Mouse (Mus musculus) thymus, postnatal 0 days (tissue): ENCODE results near the gene Lipm. TPM values are rescaled to one million over a fixed set of nuclear protein-coding genes. Genes with fewer than 3 reads are reported as not detected.

ENCODE experiments used
- DNase-seq: peaks from one replicate; pipeline ENCODE4 v3.0.0-alpha.2; 2015; ENCODE audit warnings: low spot score
- polyA plus RNA-seq: library from polyadenylated mRNA; unstranded; fragments of >200 nt; fragmentation: Nextera tagmentation; extraction: Ambion mirVana; gene quantifications from 2 replicates; pipeline ENCODE4 v1.2.1, GENCODE M21; 2015

The Lipm gene
- 0.81 and 0.87 TPM in 2 replicates for polyA plus RNA-seq

DNA sequence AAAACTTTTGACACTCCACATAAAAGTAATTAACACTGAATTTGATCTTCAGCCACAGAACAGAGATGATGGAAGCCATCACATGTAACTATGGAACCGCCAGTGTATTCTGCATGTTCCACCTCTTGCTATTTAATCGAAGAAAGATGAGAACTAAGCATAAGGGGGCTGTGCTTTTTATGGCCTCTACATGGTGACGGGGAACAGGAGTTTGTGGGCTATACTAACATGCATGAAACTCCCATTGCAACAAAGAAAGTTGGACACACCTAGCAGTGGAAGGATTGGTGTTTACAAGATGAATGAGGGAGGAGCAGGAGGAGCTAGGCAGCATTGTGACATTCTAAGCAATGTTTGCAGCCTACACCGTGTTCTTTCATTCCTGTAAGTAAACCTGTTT, at the start of gene Lipm:
Lipm (plus strand) TSS at position 301 of the 400 bp plus-strand sequence.
- no peak for DNase-seq

DNA sequence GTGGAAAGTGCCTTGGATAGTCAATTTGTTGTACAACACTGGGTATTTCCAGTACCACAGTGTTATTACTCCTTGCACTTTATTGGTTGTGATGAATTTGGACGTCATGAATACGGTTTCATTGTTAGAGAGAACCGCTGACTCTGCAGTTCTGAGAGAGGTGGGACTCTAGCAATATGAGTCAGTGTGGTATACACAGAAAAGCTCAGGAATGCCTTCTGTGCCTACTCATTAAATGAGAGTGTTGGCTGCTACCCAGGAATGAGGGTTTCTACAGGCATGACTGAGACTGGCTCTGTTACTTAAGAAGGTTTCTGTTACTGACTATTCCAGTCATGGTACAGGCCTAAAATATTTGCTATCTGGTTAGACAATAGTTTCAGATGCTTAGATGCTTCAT, 49.2 kb upstream of the Lipm start:
- DNase-seq: no peak

DNA sequence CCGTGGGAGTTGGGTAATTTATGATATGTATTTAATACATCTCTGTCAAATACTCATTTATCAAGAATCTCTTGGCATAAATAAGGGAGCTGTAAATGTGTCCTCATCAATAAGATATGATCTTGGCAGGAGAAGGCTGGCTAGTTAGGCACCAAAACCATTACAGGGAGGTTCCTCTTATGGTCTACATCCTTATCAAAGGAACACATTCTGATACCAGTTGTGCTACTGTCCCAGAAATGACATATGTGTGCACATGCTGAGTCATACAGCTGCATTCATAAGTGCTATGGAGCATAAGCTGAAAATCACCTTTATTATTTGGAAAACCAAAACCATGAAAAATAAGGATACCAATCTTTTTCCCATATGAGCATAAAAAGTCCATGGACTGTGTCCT, 37.2 kb upstream of the Lipm start:
- DNase-seq: no peak

DNA sequence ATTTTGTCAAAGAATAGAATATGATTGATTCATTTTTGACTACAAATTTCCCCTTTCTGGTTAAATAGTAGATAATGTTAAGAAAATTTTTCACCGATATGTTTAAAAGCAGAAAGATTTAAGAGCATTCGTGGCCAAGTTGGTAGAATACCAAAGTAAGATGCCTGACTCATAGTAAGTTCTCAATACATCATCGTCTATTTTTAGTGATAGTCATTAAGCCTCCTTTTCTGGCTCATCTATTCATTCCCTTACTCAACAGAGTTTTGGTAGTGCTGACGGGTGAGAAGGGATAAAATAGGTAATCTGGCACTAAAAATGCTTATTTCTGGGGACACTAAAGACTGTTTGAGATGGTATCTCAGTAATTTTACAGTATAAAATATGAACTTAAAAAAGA, 36.7 kb upstream of the Lipm start:
- no peak for DNase-seq

DNA sequence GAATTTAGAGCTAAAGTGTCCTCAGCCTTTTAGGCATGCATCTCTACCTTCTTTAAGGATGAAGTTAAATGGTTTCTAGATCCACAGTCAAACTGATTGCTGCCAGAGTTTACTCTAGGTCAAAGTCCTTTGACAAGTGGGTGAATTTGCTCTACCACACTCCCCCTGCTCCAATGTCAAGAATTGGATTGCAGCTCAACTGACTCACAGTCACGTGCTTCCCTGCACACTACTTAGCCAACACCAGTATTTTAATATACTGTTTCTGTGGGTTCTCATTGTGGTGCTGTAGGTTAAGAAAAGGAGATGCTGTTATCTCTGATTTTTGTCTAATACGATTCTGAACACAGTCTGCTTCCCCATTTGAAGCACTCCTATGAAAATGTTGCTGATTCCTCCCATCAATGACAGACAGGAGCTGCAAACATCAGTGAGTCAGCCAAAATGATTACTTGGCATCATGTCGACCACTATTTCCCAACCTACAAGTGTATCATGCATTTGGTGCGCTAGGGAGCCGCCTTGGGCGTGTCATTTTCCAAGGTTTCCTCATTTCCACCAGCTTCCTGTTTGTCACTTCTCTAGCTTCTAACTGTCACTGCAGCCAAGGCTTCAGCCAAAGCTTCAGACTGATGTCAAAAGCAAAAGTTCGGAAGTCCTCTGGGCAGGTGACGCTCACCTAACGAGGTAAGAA, 33.8 kb upstream of the Lipm start, which contains the start of gene Lipn:
Lipn (plus strand) TSS at position 580 of the 694 bp plus-strand sequence.
- no peak for DNase-seq

DNA sequence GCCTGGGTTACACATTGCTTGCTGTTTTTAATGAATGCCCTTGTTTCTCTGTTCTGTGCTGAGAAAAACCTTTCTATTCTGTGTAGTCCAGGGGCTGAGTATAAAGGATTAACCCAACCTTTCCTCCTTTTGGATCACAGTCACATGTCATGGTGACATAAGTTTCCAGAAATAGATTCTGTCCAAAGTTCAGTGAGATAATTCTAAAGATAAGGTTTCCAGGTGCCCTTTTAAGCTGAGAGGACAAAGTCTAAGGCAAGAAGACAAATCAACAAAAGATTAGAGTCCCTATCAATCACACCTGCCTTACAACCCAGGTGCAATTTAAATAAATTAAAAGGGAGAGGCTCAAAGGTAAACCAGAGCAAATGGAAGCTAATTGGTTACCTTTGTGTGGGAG, 26.5 kb upstream of the Lipm start:
- DNase-seq: no peak

DNA sequence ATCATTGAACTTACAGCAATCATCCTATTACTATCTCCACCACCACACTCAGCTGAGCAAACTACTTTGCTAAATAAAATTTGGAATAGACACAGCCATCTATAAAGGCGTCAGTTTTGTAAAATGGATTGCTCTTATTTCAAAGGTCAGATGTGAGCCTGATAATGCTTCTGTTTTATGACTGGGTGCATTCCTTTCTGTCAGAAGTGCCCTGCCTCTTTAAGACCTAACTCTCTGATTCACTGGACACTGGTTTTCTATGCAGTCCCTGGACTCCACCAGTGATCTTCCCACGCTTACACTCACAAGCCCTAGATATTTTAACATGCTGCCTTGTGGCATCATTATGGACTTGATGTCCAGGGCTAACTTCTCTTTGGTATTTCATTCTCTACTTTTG, 22.6 kb upstream of the Lipm start:
- no peak for DNase-seq

DNA sequence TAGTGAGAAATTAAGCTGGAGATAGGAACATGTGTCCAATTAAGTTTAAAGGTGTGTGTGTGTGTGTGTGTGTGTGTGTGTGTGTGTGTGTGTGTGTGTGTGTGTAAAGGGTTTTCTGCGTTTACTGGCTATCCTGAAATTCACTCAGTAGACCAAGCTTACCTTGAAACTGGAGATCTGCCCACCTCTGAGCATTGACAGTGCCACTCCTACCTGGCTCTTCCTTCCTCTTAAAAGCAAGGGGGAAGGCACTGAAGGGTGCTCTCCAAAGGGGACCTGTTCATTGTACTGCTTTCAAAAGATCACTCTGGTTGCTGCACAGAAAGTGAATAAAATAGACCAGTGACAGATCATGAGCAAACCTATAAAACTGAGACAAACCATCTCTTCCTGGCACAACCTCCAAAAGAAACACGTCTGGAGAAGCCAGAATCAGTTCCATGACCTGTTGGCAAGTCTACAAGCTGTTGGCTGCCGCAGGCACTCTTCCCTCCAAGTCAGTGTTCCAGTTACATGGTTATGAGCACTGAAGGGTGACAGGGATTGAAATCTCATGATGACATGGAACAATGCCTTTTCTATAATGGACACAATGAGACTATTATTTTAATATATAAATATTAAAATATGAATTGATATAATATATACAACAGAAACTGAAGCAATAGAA, 11.6 kb upstream of the Lipm start:
- DNase-seq: no peak

DNA sequence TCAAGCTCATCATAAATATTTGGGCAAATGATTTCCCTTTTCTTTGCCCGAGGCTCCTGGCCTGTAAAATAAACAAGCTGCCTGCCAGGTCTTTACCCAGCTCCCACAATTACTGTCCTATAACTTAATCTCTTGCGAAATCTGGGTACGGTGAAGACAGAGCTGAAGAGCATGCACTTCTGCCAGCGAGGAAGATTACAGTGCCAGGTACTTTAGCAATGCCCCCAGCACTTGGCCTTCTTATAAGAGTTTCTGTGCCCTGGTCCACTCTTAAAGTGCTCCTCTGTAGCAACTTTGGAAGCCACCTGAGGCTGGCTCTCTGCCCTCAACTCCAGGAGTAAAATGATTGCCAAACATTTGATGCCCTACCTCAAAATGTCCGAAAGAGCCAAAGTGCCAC, 5.4 kb upstream of the Lipm start:
- DNase-seq: no peak

DNA sequence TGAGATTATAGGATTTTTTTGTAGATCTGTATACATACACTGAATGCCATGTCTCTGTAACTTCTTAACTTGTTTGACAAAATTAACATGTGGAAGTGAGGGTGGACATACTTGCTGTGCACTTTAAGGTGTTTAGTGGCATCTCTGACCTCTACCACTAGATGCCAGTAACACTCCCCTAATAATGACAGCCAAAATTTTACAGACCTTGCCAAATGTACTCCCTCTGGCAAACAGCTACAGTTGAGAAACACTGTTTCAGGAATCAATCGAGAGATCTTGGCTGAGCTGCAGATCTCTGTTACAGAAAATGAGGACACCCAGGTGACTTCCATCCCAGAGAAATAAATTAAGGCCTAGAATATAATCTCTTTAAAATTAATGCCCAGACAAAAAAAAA, 4.5 kb upstream of the Lipm start:
- DNase-seq: no peak

DNA sequence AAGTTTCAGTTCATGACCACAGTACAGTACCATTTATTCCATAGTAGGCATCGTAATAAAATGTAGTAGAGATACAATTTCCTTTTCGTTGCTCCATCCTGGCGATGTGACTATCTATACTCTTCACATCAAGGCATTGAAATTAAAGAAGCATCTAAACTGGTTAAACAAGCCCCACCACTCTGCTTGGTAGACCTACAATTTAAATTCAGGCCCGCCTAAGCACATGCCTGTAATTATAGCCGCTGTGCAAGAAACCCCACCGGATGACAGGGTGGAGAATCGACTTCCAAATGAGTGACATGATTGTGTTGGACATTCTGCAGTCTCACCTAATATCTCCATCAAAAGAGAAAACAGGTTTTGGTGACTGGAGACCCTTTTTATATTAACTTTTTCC, 1.2 kb downstream of the Lipm start:
- DNase-seq: no peak

DNA sequence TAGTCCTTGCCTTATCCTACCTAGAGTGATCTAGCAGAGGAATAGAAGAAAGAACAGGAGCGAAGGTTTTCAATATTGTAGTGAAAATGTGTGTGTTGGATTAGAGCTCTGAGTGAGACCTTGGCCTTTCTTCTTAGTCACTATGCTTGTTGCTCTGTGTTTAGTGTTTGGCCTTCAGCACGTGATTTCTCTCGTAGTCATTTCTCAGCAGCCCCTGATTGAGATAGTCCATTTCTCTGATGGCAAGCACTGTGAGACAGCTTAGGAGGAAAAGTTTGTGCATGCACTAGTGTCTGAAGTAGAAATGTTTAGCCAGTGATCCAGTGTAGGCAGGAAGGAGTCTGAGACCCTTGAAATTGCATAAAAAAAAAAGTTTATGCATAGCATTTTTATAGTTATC, 4.1 kb downstream of the Lipm start:
- no peak for DNase-seq

DNA sequence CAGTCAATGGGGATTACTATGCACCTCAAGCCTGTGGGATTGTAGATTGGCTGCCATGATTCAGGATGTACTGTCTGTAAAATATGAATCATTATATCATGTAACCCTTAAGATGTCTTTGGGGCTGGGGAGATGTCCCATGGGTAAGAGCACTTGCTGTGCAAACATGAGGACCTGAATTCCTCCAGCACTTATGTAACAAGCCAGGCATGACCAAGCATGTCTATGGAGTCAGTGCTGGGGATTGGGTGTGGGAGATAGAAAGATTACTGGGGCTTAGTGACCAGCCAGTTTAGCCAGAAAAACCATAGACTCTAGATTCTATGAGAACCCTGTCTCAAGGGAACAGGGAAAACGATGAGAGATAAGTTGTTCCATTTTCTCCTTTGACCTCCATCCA, 18.4 kb downstream of the Lipm start:
- DNase-seq: no peak

DNA sequence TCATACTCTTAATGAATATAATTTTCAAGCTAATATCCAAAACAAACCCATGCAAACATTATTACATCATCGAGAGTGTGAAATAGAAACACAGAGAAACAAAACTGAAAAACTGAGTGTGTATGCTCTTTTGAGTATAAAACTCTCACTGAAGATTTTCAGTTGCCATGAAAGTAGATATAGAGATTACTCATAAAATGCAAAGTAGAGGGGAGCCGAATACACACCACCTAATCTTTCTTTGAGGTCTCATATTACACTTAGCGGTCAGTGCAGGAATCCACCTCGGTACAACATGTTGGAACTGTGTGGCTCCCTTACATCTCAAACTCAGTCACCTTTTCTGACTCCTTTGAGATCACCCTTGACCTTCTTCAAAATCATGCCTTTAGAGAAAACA, 18.9 kb downstream of the Lipm start:
- DNase-seq: no peak

DNA sequence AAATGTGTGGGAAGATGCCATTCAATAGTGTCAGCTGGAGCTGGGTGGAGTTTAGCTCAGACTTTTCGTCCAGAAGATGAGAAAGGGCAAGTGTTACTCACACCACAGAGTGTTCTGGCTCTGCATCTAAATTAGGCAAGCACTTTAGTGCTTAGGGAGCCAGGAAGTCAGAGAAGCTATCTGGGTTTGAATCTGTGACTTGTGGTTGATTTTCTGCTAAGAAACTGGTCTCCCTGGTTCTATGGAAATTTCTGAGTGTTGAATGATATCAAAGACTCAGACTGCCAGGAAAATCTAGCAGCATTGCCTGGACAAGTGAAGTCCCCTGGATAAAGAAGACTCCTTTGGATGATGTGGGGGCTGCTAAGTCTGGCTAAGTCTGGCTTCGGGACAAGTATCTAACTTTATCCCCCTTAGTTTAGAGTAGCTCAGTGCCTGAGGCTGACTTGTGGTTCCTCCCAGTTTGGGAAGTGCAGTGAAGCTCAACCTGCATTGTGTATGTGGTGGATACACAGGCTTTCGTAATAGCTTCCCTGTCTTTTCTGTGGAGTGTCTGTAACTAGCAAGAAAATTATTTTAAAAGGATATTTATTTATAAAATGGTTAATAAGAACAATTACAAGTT, 19.5 kb downstream of the Lipm start:
- peak; percentile 9 for DNase-seq

DNA sequence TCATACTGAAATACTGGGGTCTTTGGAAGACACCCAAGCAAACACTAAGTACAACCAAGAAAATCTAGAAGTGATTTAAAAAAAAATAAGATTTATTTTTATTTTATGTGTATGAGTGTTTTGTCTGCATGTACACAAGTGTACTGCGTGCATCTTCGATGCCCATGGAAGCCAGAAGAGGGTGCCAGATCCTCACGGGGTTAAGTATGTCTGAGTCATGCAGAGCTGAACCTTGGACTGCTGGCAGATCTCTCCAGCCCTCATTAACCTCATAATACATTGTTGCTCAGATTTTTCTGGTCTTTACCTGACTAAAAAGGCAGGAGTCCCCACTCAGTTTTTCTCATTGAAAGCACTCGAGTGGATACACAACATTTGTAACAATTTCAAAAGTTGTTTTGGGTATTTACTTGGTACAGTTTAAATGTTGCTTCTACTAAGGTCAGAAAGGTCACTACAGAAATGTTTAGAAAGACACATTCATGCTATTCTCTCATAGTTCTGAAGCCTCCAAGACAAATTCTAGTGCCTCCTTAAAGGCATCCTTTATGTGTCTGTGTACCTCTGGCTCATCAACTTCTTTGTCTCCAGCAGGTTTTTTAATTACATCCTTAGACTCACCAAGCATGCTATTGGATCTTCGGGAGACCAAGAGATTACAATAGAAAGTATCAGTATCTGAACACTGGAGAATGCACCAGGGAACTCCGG, 38.1 kb downstream of the Lipm start:
- peak; percentile 16 for DNase-seq

DNA sequence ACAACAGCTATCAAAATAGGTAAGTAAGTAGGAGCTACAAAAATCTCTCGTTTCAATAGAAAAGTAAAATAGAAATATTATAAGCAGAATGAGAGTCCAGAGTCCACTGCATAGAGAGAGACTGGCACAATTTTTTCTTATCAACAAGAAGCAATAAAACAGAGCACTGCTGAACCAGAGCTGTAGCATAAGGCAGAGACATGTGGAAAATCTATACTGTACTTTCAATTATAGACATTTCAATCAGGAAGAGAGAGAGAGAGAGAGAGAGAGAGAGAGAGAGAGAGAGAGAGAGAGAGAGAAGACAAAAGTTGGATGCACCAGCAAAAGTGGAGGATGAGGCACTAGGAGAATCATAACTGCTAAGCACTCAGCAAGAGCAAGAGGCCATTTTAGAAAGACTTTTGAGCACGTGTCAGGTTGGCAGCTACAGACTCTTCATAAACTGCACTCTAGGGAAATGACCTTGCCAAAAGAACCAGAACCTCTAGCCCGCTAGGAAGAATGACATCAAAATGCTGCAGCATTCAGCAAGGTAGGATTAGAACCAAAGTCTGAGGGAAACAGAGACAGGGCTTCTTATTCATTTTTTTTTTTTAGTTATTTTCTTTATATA, 38.8 kb downstream of the Lipm start:
- DNase-seq: no peak

DNA sequence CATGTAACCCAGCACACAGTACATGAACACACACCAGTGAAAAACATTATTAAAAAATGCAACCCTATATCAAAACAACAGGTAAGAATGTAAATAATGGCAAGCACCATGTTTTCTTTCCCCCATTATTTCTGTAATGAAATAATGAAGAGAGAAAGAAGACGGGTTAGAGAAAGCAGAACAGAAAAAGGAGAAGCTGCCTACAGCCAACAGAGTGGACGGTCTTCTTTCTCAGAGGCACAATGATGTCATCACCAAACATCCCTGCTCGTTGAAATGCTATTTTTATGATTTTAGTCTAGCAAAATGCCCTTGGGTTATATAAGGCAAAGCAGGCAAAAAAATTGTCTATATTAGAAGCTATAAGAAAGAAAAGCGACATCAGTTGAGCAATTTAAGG, 47.7 kb downstream of the Lipm start:
- DNase-seq: no peak

DNA sequence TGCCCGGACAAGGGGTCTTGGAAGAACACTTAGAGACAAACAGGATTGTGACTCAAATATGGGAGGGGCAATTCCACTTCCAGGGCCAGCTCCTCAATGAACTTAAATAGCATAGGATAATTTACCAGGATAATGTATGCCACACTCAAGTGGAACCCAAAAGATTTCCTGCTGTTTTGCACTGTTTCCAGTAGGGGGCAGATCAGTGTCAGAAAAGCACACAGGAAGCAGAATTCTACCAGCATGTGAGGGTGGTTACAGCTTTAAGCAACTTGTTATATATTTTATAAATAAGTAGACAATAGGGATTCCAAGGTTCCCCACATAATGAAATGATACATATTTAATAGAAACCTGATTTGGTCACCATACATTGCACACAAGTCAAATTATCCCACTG, 51.2 kb downstream of the Lipm start:
- peak; percentile 81 for DNase-seq

DNA sequence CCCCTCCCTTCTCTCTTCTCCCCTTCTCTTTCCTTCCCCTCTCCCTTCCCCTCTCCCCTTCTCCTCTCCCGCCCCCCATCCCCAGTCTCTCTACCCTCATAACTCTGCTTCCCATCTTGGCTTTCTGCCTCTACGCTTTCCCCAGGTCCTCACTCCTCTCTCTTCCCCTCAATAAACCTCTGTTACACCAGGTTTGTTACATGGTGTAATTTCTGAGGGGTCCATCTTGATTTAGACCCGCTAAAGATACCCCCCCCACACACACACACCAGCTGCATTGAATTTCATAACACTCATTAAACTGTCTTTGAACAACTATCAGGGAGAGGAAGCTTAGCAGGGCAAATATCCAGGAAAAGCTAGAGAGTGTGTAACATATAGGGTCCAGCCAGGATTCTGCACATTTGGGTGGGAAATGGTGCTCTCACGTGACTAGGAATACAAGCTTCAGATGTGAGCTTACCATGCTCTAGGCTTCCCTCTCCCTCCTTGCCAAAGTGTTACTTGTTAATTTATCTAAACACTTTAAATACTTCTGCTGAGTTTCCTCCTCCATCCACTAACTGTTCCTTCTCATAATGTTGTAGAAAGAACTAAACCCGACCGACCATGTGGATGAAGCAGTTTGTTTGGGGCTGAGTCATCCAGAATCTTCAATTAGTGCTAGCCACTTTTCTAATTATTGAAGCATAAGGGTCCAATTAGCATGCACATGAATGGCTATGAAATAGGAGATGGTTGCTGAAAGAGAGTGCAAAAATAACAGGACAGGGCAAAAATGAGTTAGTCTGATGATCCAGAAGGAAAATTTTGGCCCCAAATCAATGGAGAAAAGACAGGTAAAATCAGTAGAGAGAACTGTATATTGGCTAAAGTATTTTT, 52.8 kb downstream of the Lipm start:
- DNase-seq: no peak

DNA sequence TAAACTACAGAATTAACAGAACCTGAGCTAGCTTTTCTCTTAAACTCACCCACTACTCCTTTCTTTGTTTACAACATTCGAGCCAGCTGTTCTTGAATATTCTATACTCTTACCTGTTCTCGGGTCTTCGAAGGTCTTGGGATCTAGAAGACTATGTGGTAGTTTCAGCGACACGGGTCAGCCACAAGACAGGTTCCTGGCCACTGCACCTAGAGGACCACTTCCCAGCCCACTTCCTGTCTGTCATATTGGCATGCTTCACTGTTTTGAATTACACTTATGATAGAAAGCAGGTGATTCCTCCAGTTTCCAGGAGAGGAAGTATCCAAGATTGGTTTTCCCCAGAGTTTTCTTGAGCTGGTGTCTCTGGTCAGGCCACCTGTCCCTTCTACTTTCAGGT, 62.0 kb downstream of the Lipm start:
- peak; percentile 29 for DNase-seq
